Mouse (Mus musculus): ENCODE measurements at regions not wholly inside any gene's neighbourhood (a gene's known extent, or its start where the extent isn't known, plus 50 kb on each side); places are given as distances from the start of the nearest gene placed in this dataset.
A peak's percentile ranks its signal among the peaks of the same experiment; 100 is the strongest.

DNA sequence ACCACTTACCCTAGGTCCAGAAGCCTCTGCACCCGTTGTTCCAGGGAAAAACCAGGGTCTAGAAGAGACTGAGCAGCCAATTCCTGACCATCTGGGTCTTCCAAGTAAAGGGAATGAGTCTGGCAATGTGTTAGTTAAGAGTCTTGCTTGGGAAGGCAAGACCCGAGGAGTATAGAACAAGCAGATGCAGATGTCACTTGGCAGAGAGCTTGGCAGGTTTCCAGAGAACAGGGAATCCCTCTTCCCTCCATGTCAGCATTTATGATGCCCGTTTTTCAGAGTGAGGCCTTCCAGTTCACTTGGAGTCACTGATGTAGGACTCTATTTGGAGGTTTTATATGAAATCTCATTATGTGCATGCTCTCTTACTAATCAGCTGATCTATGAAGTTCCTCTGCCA lies 231.1 kb downstream of the Bcl2 start:
- Histone ChIP-seq H3K9me3 (no peaks in the 10 kb centered on the region), H3K4me1 (replicated peaks) (peaks cover 1% of the 10 kb centered on the region; the same call in 1 of the 2 replicates), H3K27ac (no peak overlapping the region), H3K27me3 (no peaks in the 10 kb centered on the region), H3K9ac (replicated peaks) (no peak overlapping the region), H3K36me3 (no peaks in the 10 kb centered on the region), H3K4me3 (replicated peaks) (no peak overlapping the region), H3K4me2 (replicated peaks) (no peak overlapping the region)
- 67% methylated on average over 3 of the region's 3 CpGs for WGBS
- ATAC-seq = no peak

DNA sequence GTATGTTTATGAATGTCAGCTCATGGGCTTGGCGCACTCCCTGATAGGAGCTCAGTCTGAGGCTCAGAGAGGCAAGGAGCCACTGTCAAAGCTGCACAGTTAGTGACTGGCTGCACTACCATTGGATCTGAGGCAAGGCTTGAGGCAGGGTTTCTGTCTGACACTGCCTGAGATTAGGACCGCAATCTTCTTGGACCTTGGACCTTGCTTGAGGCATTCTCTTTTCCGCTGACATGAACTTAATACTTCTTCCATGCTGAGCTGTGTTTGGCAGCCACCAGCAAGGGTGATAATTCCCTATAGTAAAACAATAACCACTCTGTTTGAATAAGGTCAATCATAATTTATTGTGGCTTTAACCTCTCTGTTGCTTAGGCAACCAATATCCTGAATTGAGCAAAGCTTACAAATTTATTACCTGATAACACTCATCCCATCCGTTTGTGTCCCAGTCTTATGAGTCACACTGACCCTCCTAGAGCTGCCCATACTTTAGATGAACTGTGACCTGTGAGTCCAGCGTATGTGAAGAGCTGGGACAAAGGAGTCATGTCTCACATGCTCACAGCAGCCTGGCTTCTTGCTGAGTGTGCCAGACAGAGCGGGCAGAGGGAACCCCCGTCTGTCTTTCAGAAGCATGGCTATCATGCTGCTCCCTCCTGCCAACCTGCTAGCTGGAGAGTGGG lies 236.3 kb downstream of the Bcl2 start:
- ATAC-seq = 0 out of 2 replicates have a peak, but pooled peaks have one; percentile 20
- Histone ChIP-seq H3K9me3 (no peaks in the 10 kb centered on the region), H3K4me2 (replicated peaks) (no peak overlapping the region), H3K27ac (no peak overlapping the region), H3K9ac (replicated peaks) (no peak overlapping the region), H3K36me3 (no peaks in the 10 kb centered on the region), H3K27me3 (no peaks in the 10 kb centered on the region), H3K4me1 (replicated peaks) (peaks cover 8% of the 10 kb centered on the region), H3K4me3 (replicated peaks) (no peak overlapping the region)
- WGBS = 72% methylated on average over 7 of the region's 7 CpGs

DNA sequence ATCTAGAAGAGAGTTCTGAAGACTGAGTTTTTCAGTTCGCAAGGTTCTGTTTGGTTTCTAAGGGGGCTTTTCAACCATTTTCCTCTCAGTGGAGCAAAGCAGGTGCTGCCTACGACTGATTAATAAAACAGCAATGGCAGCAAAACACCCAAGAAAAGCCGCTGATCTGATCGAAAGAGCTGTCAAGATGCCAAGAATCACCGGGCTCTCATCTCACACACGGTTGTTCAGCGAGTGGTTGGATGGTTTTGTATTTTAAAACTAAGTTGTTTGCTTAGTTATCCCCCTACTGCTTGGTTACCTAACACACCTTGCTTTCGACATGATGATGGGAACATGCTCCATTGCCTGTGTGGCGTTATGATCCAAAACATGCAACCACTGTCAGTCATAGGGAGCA lies 246.1 kb downstream of the Bcl2 start:
- ATAC-seq = no peak
- Histone ChIP-seq H3K9ac (replicated peaks) (no peak overlapping the region), H3K4me3 (replicated peaks) (no peak overlapping the region), H3K36me3 (no peaks in the 10 kb centered on the region), H3K4me1 (replicated peaks) (peaks cover 14% of the 10 kb centered on the region), H3K9me3 (no peaks in the 10 kb centered on the region), H3K27me3 (no peaks in the 10 kb centered on the region), H3K4me2 (replicated peaks) (no peak overlapping the region), H3K27ac (no peak overlapping the region)
- 95% methylated on average over 9 of the region's 9 CpGs for WGBS

DNA sequence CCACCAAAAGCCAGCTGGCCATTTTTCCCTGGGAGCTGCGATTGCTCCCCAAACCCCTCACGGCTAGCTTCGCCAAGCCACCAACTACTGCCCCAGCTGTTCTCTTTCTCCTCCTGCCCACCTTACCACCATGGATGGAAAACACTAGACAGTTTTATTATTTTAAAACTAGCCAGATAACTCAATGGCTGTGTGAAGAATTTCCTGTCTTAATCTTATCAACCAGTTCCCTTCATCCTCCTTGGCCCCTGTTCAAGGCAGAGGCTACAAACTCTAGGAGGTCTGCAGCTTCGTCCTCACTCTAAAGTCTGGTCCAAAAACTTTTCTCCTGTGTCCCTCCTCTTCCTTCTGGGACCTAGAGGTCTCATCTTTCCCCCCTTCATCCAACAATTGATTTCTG lies 247.4 kb downstream of the Bcl2 start:
- no peak for ATAC-seq
- H3K27ac ChIP-seq = no peak overlapping the region
- no peak overlapping the region for H3K4me2 ChIP-seq (replicated peaks)
- 85% methylated on average over 4 of the region's 4 CpGs for WGBS
- H3K9ac ChIP-seq (replicated peaks) = no peak overlapping the region
- no peaks in the 10 kb centered on the region for H3K36me3 ChIP-seq
- no peaks in the 10 kb centered on the region for H3K9me3 ChIP-seq
- H3K27me3 ChIP-seq = no peaks in the 10 kb centered on the region
- no peak overlapping the region for H3K4me3 ChIP-seq (replicated peaks)
- peaks cover 14% of the 10 kb centered on the region for H3K4me1 ChIP-seq (replicated peaks)

DNA sequence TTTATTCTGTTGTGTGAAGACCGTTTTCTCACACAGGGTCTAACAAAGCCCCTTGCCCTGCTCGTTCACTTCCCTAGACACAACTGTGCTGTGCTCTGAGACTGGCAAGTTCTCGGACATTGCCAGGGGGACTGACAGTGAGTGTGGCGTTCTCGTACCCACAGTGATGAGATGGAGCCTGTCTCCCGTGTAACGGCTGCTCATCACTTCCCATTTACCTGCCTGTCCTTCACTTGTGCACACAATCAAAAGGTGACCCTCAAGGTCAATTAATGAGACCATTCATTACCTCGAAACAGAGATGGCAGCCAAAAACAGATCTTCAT lies 248.1 kb downstream of the Bcl2 start:
- no peak overlapping the region for H3K4me3 ChIP-seq (replicated peaks)
- no peak overlapping the region for H3K9ac ChIP-seq (replicated peaks)
- H3K27ac ChIP-seq = 0 out of 2 replicates have a peak overlapping the region, but pooled peaks have one; percentile 9
- peak; percentile 80 for ATAC-seq
- no peaks in the 10 kb centered on the region for H3K36me3 ChIP-seq
- no peaks in the 10 kb centered on the region for H3K27me3 ChIP-seq
- H3K4me1 ChIP-seq (replicated peaks) = peaks cover 14% of the 10 kb centered on the region
- H3K9me3 ChIP-seq = no peaks in the 10 kb centered on the region
- WGBS = 41% methylated on average over 8 of the region's 8 CpGs
- H3K4me2 ChIP-seq (replicated peaks) = no peak overlapping the region

GRCm38 (mm10) chr1:106465243-106465976 lies 248.7 kb downstream of the Bcl2 start:
- no peak for ATAC-seq
- H3K27ac ChIP-seq = 0 out of 2 replicates have a peak overlapping the region, but pooled peaks have one; percentile 9
- no peak overlapping the region for H3K4me3 ChIP-seq (replicated peaks)
- H3K9me3 ChIP-seq = no peaks in the 10 kb centered on the region
- H3K36me3 ChIP-seq = no peaks in the 10 kb centered on the region
- 48% methylated on average over 4 of the region's 4 CpGs for WGBS
- H3K4me2 ChIP-seq (replicated peaks) = no peak overlapping the region
- no peaks in the 10 kb centered on the region for H3K27me3 ChIP-seq
- peaks cover 14% of the 10 kb centered on the region for H3K4me1 ChIP-seq (replicated peaks)
- no peak overlapping the region for H3K9ac ChIP-seq (replicated peaks)

GRCm38 (mm10) chr1:106464726-106465125 lies 249.3 kb downstream of the Bcl2 start:
- Histone ChIP-seq H3K9ac (replicated peaks) (no peak overlapping the region), H3K4me3 (replicated peaks) (no peak overlapping the region), H3K27me3 (no peaks in the 10 kb centered on the region), H3K4me1 (replicated peaks) (peaks cover 14% of the 10 kb centered on the region), H3K9me3 (no peaks in the 10 kb centered on the region), H3K27ac (no peak overlapping the region), H3K4me2 (replicated peaks) (no peak overlapping the region), H3K36me3 (no peaks in the 10 kb centered on the region)
- 0 out of 2 replicates have a peak, but pooled peaks have one; percentile 50 for ATAC-seq
- 6% methylated on average over 2 of the region's 2 CpGs for WGBS

DNA sequence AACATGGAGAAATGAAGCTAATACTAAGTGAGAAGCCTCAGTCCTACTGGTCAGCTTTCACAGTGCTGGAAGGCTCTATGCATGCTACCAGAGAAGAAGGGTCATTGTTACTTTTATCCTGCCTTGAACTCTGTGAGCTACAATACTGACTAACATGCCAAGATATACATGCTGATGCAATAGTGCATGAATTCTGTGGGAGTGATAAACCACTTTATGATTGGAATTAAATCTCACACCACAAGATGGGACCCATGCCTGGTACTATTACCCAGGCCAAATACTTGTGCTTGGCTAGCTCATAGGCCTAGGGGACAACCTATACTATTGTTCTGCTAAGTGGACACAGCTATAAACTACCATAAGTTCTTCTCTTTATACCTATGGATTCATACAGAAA lies 251.5 kb downstream of the Bcl2 start:
- H3K36me3 ChIP-seq = no peaks in the 10 kb centered on the region
- H3K4me2 ChIP-seq (replicated peaks) = no peak overlapping the region
- no peak overlapping the region for H3K9ac ChIP-seq (replicated peaks)
- ATAC-seq = no peak
- no peaks in the 10 kb centered on the region for H3K27me3 ChIP-seq
- no peak overlapping the region for H3K27ac ChIP-seq
- no peak overlapping the region for H3K4me3 ChIP-seq (replicated peaks)
- H3K9me3 ChIP-seq = no peaks in the 10 kb centered on the region
- H3K4me1 ChIP-seq (replicated peaks) = peaks cover 14% of the 10 kb centered on the region

GRCm38 (mm10) chr1:106462112-106462511 lies 252.0 kb downstream of the Bcl2 start:
- 95% methylated on average over 1 of the region's 1 CpGs for WGBS

DNA sequence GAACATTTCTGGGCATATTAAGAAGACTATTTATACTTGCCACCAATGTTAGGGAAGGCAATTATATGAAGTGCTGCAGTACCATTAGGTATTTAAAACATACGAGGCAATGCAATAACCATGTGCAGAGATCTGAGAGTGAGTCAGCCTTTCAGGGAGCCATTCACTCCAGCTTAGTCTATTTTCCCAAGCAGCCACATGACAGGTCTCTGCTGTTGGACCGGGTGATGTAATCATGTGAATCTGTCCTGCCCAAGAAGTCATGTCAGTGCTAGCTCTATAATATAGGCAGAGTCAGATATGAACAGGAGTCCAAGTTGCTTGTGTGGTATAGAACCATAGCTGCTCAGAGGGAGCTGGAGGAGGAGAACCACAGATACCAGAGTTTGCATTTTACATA lies 253.1 kb downstream of the Bcl2 start:
- H3K4me3 ChIP-seq (replicated peaks) = no peak overlapping the region
- no peak overlapping the region for H3K4me2 ChIP-seq (replicated peaks)
- no peak overlapping the region for H3K9ac ChIP-seq (replicated peaks)
- H3K9me3 ChIP-seq = no peaks in the 10 kb centered on the region
- H3K27me3 ChIP-seq = no peaks in the 10 kb centered on the region
- 81% methylated on average over 2 of the region's 2 CpGs for WGBS
- H3K27ac ChIP-seq = no peak overlapping the region
- H3K4me1 ChIP-seq (replicated peaks) = peaks cover 12% of the 10 kb centered on the region
- no peak for ATAC-seq
- no peaks in the 10 kb centered on the region for H3K36me3 ChIP-seq

More at GRCm38 (mm10) chr1:106462112-106462511, 252.0 kb downstream of the Bcl2 start:
- no peak overlapping the region for H3K9ac ChIP-seq (replicated peaks)
- no peak for ATAC-seq
- H3K4me2 ChIP-seq (replicated peaks) = no peak overlapping the region
- no peak overlapping the region for H3K27ac ChIP-seq
- H3K36me3 ChIP-seq = no peaks in the 10 kb centered on the region
- H3K4me1 ChIP-seq (replicated peaks) = peaks cover 14% of the 10 kb centered on the region
- H3K27me3 ChIP-seq = no peaks in the 10 kb centered on the region
- no peaks in the 10 kb centered on the region for H3K9me3 ChIP-seq
- no peak overlapping the region for H3K4me3 ChIP-seq (replicated peaks)

- Histone ChIP-seq H3K27me3 (no peaks in the 10 kb centered on the region), H3K9ac (replicated peaks) (no peak overlapping the region), H3K9me3 (0 out of 2 replicates have a peak, but pooled peaks cover 3% of the 10 kb centered on the region), H3K4me3 (replicated peaks) (no peak overlapping the region), H3K4me1 (replicated peaks) (no peaks in the 10 kb centered on the region), H3K4me2 (replicated peaks) (no peak overlapping the region), H3K36me3 (no peaks in the 10 kb centered on the region), H3K27ac (no peak overlapping the region)
- WGBS = 81% methylated on average over 2 of the region's 2 CpGs
- ATAC-seq = no peak
These were observed 264.3 kb downstream of the Bcl2 start for GRCm38 (mm10) chr1:106449795-106450194.
